Mouse (Mus musculus) B cell, adult 2 months (primary cell): Measurements from ENCODE around the gene Spryd3.

Experiments used
- DNase-seq, 2 experiments: peaks; one replicate each; pipeline ENCODE4 v3.0.0; 2022

The Spryd3 gene

DNA sequence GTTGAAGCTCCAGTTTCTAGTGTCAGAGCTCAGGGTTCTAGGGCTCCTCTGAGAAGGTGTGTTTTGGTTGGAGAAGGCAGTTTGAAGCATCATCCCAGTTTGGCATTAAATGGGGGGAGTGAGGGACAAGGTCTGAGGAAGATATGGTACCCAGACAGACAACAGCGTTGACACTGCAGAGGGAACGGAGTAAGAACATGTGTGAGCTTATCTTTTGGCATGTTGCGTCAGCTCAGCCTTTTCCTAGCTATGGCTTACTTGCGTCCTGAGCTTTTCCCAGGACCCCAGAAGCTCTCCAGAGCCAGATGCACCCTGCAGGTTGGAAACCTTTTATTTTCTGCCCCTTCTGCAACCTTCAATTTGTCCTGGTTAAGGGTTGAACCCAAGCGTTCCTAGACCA, 10.1 kb upstream of the Spryd3 start:
- no peak for DNase-seq

DNA sequence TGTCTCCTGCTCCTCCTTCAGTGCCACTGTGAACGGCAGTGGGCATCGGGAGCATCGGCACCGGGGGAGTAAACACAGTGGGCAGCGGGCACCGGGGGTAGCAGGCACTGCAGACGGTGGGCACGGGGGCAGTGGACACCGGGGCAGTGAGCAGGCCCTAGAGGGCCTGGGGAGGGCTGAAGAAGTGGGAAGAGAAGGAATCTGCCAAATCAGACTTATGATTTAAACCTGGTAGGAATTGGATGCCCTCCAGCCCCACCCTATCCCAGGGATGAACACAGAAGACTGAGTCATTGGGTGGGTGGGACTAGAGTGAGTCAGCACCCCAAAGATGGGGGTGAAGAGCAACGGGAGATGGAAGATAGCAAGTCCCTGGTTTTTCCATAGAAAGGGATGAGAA, 9.3 kb upstream of the Spryd3 start:
- DNase-seq = no peak

- DNase-seq = no peak
These were observed 8.7 kb upstream of the Spryd3 start for GRCm38 (mm10) chr15:102144726-102145125.

- no peak for DNase-seq
These were observed 8.3 kb upstream of the Spryd3 start, which contains the start of gene Igfbp6 for GRCm38 (mm10) chr15:102144274-102144711. Gene Igfbp6 (plus strand): TSS chr15:102144362.

GRCm38 (mm10) chr15:102142914-102143912, 7.2 kb upstream of the Spryd3 start:
- DNase-seq = no peak

DNA sequence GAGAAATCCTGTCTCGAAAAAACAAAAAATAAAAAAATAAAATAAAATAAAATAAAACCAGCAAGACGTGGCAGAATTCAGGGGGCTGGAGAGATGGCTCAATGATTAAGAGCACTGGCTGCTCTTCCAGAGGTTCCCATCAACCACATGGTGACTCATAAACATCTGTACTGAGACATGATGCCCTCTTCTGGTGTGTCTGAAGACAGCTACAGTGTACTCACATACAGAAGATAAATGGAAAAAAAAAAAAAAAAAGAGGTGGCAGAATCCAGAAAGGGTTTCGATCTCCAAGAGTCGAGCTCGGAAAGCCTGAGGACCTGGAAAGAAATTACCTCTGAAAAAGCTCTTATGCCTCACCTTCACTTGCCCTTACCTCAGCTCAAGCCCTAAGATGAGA, 5.1 kb upstream of the Spryd3 start:
- no peak for DNase-seq

DNA sequence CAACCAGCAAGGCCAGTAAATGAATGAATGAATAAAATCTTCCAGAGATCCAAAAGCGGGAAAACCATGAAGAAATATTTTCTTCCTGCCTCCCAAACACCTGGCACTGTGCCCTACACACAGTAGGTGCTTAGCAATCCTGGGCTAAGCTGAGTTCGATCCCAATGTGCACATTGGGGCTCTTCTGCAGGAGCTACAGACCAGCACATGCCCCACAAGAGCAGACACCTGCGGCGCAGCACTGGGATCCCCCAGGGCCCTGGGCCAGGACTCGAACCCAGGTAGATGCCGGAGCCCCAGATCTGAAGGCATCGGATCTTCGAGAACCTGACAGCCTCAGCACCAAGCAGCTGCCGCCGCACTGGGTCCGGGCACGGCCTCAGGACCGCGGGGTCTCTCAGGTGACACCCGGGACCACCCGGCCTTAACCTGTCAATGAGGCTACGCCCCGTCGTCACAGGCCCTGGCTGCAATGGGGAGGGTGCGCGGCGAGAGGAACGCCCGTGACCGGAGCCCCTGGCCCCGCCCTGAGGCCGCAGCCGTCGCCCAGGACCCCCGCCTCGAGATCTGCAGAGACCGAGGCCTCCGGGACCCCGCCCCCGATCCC, 409 bp downstream of the Spryd3 start:
- DNase-seq = no peak

GRCm38 (mm10) chr15:102134709-102135108, 1.3 kb downstream of the Spryd3 start:
- DNase-seq = no peak

GRCm38 (mm10) chr15:102133314-102133713, 2.7 kb downstream of the Spryd3 start:
- no peak for DNase-seq

DNA sequence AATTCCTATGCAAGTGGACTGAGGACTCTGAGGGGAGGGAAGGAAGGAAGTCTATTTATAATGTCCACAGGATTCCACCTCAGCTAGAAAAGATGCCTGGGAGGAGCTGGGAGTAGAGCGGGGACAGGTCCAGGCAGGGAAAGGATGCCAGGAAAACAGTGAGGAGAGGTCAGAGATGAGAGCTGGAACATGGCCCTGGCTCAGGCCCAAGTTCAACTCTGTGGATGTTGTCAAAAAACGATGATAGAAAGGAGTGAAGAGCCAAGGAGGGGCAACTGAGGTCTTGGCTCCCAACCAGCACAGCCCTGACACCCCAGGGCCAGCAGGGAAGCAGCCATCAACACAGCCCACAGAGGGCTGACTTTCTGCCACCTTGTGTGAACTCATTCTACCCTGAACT, 9.7 kb downstream of the Spryd3 start:
- DNase-seq = no peak

- DNase-seq = no peak
These were observed 15.5 kb downstream of the Spryd3 start for GRCm38 (mm10) chr15:102120530-102120929.

DNA sequence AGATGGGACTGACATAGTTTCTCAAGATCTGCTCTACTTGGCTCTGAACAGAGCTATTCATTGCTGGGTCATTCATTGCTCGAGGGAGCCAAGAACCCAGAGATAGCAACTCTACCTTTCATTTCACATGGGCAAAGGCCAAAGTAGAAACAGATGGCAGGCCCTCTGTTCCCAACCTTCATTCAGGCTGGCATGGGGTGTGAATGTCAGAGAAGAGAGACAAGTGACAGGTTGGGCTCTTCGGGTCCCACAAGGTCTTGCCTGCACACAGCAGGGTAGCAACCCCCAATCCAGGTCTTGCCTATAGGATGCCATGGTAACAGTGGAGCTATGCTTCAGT, 16.2 kb downstream of the Spryd3 start:
- no peak for DNase-seq

DNA sequence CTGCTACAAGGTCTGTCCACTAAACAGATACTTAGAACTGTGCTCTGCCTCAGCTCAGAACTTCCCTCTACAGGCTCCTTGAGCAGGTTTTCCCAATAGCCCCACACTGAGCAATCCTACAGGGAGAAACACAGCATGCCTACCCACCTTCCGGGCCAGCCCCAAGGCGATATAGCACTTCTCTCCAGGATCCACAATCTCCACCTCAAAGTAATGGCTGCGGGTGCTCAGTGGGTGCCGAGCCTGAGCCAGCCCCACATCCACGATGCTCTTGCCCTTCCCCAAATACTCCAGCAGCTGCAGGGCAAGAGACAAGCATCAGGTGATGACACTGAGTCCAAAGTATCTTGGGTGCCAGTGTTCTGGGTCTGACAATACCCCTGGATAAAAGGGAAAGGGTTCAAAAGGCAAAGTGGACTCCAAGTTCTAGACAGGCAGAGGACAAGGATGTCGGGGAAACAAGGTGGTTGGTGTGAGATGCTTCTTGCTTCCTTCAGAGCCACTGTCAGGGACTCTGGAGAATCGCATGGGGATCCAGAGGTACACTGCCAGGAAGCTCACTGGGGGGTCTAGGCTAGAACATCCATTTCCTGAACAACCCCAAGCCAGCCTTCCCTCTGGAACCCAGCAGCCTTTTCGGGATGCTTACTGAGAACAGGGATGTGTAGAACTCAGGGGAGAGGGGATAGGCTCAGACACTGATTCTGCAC, 16.8 kb downstream of the Spryd3 start:
- DNase-seq = no peak

- DNase-seq = no peak
These were observed 17.4 kb downstream of the Spryd3 start for GRCm38 (mm10) chr15:102118591-102118990.

- DNase-seq = no peak
These were observed 18.3 kb downstream of the Spryd3 start for GRCm38 (mm10) chr15:102117461-102118443.

GRCm38 (mm10) chr15:102116753-102117415, 19.1 kb downstream of the Spryd3 start:
- no peak for DNase-seq

DNA sequence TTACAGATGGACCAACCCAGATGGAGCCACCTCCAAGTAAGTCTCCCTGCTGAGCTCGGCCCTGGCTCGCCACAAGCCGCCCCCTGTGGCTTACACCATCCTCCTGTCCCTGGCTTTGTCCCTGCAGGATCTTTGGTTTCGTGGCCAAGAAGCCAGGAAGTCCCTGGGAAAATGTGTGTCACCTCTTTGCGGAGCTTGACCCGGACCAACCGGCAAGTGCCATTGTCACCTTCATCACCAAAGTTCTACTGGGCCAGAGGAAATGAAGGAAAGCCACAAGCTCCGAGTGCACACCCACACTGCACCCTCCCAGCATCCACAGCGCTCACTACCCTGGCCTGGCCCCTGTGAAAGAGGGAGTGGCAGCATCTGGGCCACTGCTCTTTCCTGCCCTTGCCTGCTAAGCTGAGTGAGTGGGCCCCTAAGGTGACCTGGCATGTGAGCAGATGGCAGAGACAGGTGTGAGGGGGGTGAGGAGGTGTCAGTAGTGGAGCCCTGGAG, 20.3 kb downstream of the Spryd3 start:
- DNase-seq = no peak

DNA sequence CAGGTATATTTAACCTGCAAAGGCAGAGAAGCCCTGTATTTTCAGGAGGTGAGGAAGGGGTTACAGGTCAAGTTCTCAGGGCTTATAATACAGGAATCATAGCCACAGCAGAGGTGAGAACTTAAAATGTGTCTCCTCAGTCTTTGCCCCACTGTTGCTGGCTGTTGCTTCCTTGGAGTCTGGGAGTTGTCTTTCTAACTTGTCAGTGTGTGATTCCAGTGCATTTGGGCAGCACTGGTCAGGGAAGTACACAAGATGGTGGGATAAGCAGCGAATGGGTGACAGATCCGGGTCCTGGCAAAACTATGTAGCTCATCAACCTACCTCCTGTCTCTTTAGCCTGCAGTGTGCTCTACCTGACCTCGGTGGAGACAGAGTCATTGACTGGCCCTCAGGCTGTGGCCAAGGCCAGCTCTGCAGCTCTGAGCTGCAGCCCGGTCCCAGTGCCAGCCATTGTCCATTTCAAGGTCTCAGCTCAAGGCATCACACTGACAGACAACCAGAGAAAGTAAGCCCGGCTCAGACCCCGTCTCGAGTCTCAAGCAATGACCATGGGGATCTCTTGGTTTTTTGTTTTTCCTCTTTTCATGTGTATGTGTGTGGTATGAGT, 21.3 kb downstream of the Spryd3 start:
- DNase-seq = no peak

GRCm38 (mm10) chr15:102113674-102114073, 22.4 kb downstream of the Spryd3 start:
- no peak for DNase-seq

DNA sequence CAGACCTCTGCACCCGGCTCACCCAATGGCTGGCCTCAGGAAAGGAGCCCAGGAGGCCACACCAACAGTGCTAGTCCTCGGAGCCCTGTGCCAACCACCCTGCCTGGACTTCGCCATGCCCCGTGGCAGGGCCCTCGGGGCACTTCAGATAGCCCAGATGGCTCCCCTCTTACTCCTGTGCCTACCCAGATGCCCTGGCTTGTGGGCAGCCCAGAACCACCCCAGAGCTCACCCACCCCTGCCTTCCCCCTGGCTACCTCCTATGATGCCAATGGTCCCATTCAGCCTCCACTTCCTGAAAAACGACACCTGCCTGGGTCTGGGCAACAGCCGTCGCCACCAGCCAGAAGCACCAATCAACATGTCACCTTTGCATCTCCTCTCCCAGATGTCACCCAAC, 23.2 kb downstream of the Spryd3 start:
- no peak for DNase-seq

DNA sequence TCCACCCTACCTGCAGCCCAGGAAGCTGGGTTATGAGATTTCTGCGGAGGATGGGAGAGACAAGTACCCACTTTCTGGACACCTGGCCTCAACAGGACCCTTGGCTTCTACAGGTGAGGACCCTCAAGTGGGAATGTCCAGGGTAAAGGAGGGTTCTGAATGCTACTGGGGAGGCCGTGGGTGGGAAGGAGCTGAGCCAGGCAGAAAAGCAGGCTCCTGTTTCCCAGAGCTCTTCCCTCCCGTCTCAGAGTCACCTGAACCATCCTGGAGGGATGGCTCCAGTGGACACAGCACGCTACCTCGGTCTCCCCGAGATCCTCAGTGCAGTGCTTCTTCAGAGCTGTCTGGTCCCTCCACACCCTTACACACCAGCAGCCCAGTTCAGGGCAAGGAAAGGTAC, 23.9 kb downstream of the Spryd3 start:
- no peak for DNase-seq
